Mouse (Mus musculus) kidney, adult 2 months (tissue): ENCODE results near the gene Slit3.

Experiments
- CTCF ChIP-seq: fragments of 200-500 bp; conservative IDR thresholded peaks from 2 replicates; pipeline ENCODE4 v1.5.1; 2011; ENCODE audit warnings: low read depth, mild to moderate bottlenecking, control low read depth, low read length, moderate library complexity, mixed read lengths; ENCODE audit not compliant: insufficient read depth, insufficient read length
- POLR2A ChIP-seq: fragments of 200-500 bp; IDR thresholded peaks from one replicate; pipeline ENCODE4 v1.6.1; 2011; ENCODE audit warnings: low read depth, low read length, control low read depth

DNA sequence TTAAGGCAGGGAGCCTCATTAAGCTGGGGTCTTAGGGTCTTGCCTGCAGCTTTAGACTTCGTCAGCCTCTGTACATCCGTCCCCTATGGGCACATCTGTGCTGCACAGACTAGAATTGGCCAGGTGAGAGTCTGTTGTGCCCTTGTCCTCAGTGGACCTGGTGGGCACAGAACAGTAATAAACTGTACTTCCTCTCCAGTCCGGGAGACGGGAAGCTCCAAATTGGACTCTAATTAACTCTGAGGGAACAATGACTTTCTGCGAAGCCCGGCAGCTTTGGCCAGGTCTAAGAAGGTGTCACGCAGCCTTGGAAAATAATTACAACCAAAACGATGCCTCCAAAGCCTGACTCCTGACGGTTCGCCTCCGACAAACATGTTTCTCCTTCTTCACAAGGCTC, 155.0 kb downstream of the Slit3 start:
- TF ChIP-seq CTCF (no peak), POLR2A (no peak)
